Mouse (Mus musculus): ENCODE measurements around the gene Pnpla7.

DNA sequence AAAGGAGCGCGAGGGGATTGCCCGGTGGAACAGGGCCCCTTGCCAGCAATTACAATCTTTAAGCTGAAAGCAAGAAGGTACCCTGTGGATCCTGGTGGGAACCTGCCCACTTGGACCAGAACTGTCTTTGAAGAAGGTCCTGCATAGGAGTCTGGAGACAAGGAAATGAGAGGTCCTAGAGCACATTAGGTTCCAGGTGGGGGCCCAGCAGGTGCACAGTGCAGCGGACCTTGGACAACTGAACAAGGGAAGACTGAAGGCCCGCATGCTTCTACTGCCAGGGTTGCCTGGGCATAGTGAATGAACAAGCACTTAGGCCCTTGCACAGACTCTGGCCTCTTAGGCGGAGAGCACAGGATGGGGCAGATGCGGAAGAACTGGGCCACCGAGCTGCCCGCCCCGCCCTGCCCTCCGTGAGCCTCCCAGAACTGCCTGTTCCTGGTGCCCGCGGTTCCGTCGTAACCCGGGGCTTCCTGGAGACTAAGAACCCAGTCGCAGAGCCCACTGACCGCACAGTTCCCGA, 41.3 kb upstream of the Pnpla7 start:
- no peak for TF ChIP-seq CTCF (IDR thresholded peaks at IDR 0.05; ENCODE audit: extremely low read depth, insufficient read length, insufficient replicate concordance, low read depth, low read length)
- no peak for TF ChIP-seq POLR2A (IDR thresholded peaks at IDR 0.05; ENCODE audit: low read depth, low read length)
